Mouse (Mus musculus) c-Kit-positive CD71-negative TER-119-negative erythroid progenitor cells, embryonic 14.5 days (primary cell): ENCODE results near the gene 4930467E23Rik.
"Not testable (repeated sequence)": the region's sequence is repeated elsewhere in the genome, so short reads cannot be mapped to it uniquely, and the experiment has no call there.

ENCODE experiments used
- DNase-seq: peaks from one replicate; pipeline ENCODE4 v3.0.0-alpha.2; 2013; ENCODE audit warnings: low read depth

4930467E23Rik gene

DNA sequence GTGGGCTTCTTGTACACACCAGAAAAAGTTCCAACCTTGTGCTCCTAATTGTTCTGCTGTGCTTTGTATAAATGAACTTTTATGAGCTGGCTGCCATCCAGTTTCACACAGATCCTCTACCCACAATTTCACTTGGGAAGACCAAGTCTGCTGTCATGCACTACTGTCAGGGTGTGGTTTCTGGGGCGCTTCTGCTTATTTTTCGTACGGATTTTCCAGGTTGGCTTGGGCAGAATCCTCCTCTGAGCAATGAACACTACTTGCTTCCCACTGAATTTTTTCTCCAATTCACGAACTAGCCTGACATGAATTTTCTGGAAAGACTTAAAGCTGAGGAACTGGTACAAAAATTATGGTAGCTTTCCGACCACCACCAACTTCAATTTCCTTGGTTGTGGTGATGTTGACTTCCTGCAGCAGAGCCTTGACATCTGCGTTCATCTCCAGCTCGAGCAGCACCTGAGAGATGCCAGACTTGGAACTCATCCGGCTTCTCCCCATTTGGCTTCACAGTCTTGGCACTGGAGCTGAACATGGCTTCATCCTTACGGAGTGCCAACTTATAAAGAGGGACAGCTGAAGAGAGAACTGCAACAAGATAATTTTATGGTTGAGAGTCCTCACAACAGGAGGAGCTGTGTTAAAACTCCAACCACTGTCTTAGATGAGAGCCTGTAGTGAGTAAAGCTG is 18.1 kb upstream of the 4930467E23Rik start:
- not testable (repeated sequence) for DNase-seq

DNA sequence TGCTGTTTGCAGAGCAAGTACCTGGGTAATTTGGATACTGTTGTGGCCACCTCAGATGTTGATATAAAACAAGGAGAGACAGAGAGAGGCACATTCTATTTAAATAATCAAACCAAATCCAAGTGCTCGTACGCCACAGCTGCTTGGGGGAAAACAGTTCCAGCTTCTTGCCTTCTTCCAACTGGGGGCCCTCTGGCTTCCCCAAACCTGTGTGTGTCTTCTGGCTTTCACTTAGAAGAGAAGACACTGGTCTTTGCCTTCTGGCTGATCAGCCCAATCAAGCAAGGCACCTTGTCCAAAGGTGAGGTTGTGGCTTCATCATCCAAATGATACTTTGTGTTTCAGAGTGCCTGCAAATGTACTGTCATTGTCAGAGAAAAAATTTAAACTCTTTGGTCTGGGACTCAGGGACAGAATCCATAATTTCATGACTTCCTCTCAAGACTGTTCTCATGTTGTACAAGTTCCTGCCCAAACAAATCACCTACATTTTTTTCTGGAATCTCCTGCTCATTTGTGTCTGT is 17.1 kb upstream of the 4930467E23Rik start:
- DNase-seq: not testable (repeated sequence)

DNA sequence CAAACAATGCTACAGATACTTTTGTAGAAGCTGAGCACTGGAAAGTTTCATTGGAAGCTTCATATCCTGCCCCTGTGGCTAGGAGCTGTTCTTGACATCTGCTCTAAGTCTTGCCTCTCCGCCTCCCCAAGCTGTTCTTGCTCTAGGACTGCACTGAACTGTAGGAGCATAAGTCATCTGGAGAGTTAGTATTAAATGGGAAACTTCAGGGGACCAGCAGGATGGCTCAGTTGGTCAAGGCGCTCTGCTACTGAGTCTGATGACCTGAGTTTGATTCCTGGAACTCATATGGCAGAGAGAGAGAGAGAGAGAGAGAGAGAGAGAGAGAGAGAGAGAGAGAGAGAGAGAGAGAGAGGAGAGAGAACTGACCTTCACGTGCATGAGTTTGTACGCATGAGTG is 16.6 kb upstream of the 4930467E23Rik start:
- DNase-seq: not testable (repeated sequence)

DNA sequence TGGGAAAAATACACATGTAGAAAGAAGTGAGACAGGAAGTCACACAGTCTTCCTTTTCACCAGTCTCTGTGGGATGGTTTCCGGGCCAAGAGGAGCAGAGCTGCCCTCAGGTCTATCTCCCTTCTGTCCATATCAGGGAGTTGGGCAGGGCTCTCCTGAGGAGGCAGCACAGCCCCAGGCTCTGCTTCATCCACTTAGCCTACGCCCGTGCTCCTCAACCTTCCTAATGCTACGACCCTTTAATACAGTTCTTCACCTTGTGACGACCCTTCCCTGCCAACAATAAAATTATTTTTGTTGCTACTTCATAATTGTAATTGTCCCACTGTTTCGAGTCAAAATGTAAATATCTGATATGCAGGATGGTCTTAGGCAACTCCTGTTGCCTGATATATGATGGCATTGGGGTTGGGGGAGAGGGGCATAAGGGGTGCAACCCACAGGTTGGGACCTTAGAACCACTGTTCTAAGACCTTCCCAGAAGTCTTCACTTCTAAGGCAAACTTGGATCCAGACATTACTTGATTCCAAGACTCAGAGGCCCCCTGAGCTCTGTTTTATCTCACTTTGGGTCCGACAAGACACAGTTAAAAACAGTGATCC is 16.0 kb upstream of the 4930467E23Rik start:
- DNase-seq: not testable (repeated sequence)

DNA sequence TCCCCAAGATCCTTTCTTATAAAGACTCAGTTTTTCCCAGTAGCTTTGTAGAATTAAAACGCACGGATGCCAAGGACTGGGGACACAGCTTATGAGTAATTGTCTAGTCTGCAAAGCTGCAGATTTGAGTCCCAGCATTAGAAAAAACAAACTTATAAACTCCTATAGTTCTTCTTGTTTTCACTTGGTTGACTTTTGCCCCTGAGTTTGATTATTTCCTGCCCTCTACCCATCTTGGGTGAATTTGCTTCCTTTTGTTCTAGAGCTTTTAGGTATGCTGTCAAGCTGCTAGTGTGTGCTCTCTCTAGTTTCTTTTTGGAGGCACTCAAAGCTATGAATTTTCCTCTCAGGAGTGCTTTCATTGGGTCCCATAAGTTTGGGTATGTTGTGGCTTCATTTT is 14.9 kb upstream of the 4930467E23Rik start:
- DNase-seq: not testable (repeated sequence)

DNA sequence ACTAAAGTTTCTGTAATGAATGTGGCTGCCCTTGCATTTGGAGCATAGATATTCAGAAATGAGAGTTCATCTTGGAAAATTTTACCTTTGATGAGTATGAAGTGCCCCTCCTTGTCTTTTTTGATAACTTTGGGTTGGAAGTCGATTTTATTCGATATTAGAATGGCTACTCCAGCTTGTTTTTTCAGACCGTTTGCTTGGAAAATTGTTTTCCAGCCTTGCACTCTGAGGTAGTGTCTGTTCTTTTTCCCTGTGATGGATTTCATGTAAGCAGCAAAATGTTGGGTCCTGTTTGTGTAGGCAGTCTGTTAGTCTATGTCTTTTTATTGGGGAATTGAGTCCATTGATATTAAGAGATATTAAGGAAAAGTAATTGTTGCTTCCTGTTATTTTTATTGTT is 14.1 kb upstream of the 4930467E23Rik start:
- DNase-seq: not testable (repeated sequence)

DNA sequence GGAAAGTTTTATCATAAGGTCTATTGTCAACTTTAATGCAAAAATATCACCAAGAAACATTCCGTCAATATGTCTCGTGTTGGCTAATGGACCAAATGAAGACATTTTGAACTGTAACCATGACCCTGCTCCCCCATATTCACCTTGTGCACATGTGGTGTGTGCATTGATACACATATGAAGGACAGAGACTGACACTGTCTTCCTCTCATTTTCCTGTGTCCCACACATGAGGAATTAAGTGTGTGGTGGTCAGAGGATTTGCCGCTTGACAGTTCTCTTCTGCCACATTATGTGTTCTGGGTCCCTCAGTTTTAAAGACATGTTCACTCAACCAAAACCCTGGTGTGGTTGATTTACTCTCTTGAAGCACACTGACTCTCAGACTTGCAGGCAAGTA is 11.5 kb upstream of the 4930467E23Rik start:
- DNase-seq: not testable (repeated sequence)

DNA sequence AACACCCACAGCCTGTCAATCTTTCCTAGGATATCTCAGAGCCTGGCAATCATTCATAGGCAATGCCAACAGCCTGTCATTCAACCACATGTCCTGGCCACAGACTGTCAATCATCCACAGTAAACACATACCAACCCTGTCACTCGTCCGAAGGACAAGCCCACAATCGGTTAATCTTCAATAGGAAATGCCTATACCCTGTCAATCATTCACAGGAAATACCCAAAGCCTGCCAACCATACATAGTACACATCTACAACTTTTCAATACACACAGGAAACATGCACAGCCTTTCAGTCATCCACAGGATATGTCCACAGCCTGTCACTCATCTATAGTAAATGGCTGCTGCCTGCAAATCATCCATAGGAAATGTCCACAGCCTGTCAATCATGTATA is 9.9 kb upstream of the 4930467E23Rik start:
- DNase-seq: not testable (repeated sequence)

DNA sequence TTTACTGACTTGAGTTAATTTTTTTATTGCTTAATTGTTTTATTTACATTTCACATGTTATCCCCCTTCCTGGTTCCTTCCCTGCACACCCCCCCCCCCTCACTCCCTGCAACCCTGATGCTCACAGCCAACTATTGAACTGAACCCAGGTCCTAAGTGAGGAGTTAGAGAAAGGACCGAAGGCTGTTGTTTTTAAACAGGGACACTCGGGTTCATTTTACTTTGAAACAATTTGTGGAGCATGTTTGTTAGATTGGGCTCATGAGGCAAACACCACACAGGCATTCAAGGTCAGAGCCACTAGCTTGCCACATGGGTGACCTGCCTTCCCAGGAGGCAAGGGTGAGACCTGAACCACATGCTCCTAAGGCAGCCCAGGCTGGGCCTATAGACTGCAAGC is 4.5 kb upstream of the 4930467E23Rik start:
- not testable (repeated sequence) for DNase-seq

DNA sequence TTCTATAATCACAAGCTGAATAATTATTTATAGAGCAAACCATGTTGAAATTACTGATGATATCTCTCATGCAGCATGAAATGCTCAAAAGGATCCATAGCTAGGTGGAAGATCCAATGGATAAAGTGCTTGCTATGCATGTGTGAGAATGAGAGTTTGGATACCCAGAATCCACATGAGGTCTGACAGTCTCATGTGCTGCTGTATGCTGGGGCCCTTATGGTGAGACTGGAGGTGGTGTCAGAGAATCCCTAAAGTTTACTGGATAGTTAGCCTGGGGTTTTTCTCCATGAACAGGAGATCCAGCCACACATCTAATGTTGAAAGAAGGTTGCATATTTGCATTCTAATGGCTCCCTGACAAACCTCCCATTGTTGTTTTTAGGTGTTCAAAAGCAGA is 22.4 kb downstream of the 4930467E23Rik start:
- not testable (repeated sequence) for DNase-seq

DNA sequence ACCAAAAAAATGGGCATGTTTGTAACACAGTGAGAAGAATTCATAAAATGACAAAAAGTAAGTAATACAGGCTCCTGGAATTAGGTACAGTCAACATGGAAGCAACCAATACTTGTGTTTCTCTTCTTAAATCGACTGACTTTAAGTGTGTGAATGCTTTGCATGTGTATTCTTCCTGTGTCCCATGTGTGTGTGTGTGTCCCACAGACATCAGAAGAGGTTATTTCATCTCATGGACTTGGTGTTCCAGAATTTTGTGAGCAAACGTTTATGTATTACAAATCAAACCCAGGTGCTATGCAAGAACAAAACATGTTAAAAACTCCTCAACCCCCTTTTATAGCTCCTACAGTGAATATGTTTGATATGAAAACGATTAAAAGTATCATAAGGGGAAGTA is 24.8 kb downstream of the 4930467E23Rik start:
- DNase-seq: not testable (repeated sequence)

DNA sequence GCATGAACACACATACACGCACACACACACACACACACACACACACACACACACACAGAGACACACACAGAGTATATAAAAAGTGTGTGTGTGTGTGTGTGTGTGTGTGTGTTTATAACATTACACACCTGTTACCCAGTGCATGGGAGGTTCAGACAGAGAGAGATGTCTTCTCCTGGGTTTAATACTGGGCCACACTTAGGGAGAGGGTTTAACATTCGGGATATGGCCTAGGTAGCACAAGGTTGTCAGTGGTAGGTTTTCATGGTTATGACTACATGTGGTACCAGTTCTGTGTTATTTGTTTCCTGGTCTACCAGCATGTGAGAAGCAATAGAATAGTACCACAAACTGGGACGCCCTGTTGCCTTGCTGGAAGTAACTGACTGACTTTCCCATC is 25.6 kb downstream of the 4930467E23Rik start:
- not testable (repeated sequence) for DNase-seq

DNA sequence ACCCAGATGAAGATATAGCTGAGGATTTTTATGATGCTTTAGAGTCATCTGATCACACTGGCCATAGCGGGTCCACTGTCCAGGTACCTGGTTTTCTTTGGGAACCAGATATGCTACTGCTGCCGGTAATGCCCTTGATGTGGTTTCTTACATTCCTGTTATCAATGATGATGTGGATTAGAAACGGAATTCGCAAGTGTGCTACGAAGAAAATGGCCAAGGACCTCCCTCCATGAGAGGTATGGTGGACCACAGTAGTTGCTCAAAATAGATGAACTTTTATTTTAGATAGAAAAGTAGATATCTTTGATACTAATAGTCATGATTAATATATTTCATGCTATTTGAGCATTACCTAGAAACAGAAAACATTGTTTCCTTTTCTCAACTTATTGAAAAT is 32.3 kb downstream of the 4930467E23Rik start:
- not testable (repeated sequence) for DNase-seq

DNA sequence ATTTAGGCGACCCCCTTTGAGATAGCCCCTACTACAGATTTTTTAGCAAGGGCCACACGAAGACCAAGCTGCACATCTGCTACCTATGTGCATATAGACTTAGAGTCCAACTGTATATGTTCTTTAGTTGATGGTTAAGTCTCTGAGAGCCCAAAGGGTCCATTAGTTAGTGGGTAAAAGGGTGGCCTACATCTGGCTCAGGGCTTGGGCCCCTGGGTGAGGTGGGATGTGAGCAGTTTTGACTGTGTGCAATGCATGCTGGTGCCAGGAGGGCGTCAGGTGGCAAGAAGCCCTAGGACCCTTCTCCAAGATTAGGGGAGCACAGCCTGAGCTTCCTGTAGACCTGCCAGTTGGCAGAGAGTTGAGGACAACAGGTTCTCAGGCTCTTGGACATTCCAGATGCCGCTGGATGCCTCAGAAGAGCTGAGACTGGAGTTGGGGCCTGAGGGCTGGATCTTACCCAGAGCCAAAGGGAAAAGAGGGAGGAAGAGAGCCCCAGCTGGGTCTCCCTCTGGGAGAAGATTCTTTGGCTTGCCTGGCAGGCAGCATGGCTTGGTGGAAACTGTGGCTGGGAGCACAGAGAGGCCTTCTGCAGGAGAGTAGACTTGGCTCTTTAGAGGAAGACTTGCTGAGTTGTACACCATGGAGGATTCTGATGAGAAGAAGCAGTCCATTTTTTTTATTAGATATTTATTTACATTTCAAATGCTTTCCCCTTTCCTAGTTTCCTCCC is 33.6 kb downstream of the 4930467E23Rik start:
- DNase-seq: not testable (repeated sequence)

DNA sequence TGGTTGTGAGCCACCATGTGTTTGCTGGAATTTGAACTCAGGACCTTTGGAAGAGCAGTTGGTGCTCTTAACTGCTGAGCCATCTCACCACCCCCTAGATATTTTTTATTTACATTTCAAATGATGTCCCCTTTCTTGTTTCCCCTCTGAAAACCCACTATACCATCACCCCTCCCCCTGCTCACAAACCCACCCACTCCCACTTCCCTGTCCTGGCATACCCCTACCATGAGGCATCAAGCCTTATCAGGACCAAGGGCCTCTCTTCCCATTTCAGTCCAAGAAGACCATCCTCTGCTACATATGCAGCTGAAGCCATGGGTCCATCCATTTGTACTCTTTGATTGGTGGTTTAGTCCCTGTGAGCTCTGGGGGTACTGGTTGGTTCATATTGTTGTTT is 36.2 kb downstream of the 4930467E23Rik start:
- DNase-seq: not testable (repeated sequence)

DNA sequence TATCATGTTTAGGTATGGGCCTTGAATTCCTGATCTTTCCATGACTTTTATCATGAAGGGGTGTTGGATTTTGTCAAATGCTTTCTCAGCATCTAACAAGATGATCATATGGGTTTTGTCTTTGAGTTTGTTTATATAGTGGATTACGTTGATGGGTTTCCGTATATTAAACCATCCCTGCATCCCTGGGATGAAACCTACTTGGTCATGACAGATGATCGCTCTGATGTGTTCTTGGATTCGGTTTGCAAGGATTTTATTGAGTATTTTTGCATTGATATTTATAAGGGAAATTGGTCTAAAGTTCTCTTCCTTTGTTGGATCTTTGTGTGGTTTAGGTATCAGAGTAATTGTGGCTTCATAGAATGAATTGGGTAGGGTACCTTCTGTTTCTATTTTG is 44.1 kb downstream of the 4930467E23Rik start:
- not testable (repeated sequence) for DNase-seq

DNA sequence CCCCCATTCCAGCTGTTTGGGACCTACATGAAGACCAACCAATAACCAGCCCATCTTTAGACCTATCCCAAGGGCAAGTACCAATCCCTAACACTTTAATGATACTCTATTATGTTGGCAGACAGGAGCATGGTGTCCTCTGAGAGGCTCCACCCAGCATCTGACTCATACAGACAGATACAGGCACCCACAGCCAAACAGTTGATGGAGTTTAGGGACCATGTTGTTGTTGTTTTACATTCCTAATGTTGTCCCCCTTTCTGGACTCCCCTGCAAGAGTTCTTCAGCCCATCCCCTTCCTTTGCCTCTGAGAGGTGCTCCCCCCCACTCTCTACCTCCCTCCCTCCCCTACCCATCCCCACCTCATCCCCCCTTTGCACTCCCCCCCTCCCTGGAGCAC is 46.9 kb downstream of the 4930467E23Rik start:
- DNase-seq: not testable (repeated sequence)

DNA sequence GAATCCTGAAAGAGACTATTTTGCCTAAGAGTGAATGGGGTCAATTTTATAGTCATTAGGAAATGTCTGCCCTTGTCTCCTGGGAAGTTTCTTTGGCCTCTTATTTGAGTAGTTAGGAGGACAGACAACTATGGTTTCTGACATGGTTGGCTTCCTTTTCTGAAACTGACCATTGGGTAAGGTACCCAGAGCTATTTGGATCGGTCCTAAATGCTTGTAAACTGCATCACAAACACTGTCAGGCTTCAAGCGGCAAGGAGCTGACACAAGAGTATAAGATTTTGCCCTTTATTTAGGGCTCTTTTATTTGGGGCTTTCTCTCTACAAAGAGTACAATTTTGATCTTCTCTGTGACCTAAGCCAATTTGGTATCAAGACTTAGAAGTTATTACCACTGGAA is 48.1 kb downstream of the 4930467E23Rik start:
- not testable (repeated sequence) for DNase-seq

DNA sequence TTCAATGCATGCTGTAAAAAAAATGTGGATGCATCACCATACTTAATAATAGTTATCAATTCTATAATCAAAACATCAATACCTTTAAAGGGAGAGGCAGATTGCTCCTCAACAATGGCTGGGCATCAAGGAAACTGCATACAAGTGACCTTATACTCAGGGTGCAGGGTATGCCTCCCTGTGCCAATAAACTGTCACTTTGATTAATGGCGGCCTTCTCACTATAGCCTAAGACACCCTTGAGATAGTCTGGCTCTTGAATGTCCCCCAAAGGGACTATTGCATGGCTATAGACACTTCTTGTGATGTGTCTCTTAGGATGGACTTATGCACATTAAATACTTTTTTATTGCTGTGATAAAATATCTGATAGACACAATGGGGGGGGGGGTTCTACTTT is 48.8 kb downstream of the 4930467E23Rik start:
- not testable (repeated sequence) for DNase-seq

DNA sequence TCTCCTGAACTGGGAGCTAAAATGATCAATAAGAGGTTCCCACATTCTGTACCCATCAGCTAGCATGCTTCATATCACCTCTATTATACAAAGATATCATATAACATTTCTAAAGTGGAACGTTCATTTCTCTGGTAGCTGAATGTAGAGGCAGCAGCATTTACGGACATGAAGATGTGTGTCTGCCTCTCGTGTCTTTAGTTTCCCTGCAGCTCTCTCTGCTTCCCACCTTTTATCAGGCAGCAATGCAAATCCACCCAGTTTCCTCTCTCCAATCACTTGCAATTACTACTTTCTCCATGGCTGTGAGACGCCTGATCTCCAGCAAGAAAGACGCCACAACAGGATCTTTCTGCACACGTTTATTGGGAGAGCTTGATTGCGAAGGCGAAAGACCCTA is 49.5 kb downstream of the 4930467E23Rik start:
- not testable (repeated sequence) for DNase-seq

DNA sequence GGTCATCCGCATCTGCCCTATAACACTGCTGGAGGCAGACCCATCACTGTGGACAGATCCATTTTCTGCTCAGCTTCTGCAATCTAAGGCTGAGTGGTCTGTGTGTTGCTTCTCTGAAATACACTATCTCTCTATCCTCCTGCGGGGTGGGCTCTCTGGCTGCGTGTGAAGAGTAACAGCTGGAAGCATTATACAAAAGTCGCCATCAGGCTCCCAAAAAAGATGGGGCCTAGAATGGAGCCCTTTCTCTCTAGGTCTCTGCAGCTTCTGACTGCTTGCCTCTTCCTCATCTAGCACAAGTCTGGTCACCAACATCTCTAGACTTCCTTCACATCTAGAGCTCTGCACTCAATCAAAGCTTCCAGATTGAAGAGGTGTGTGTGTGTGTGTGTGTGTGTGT is 50.8 kb downstream of the 4930467E23Rik start:
- DNase-seq: not testable (repeated sequence)

DNA sequence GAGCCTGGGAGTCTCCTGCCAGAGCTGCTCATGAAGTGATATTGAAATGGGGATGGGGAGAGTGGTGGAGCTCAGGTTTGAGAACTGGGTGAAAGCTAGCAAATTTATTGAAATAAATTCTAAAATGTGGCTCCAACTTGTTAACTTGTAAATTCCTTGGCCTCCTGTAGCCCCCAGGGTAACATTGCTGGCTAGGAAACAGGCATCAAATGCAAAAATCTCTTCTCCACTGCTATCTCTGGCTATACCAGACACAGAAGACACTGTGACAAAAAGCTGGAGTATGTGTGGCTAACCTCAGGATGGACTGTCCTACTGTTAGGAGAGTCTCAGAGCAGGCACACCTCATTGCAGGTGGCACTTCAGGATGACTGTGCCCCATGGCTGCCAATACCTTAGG is 51.3 kb downstream of the 4930467E23Rik start:
- not testable (repeated sequence) for DNase-seq
